Mouse (Mus musculus): Measurements from ENCODE around the gene Pxdn.

Gene Pxdn

GRCm38 (mm10) chr12:29937308-29937707 lies at the start of gene Pxdn:
Pxdn (plus strand) TSS chr12:29937608.
- DNase-seq (ENCODE audit: extremely low read depth, low read depth), result no peak

- DNase-seq (ENCODE audit: extremely low read depth, low read depth), result no peak
Observed at GRCm38 (mm10) chr12:29894669-29895068, 42.7 kb upstream of the Pxdn start.

GRCm38 (mm10) chr12:29897533-29898085 lies 39.8 kb upstream of the Pxdn start:
- DNase-seq (ENCODE audit: extremely low read depth, low read depth), result no peak

GRCm38 (mm10) chr12:29904101-29904874 lies 33.1 kb upstream of the Pxdn start:
- no peak for DNase-seq (ENCODE audit: extremely low read depth, low read depth)

GRCm38 (mm10) chr12:29907056-29907455 lies 30.4 kb upstream of the Pxdn start:
- no peak for DNase-seq (ENCODE audit: extremely low read depth, low read depth)

GRCm38 (mm10) chr12:29916139-29916538 lies 21.3 kb upstream of the Pxdn start:
- DNase-seq (ENCODE audit: extremely low read depth, low read depth), result no peak

- no peak for DNase-seq (ENCODE audit: extremely low read depth, low read depth)
Observed at GRCm38 (mm10) chr12:29916807-29917206, 20.6 kb upstream of the Pxdn start.

- no peak for DNase-seq (ENCODE audit: extremely low read depth, low read depth)
Observed at GRCm38 (mm10) chr12:29920298-29920697, 17.1 kb upstream of the Pxdn start.

- DNase-seq (ENCODE audit: extremely low read depth, low read depth), result no peak
Observed at GRCm38 (mm10) chr12:29921481-29921880, 15.9 kb upstream of the Pxdn start.

- DNase-seq (ENCODE audit: extremely low read depth, low read depth), result no peak
Observed at GRCm38 (mm10) chr12:29926896-29927295, 10.5 kb upstream of the Pxdn start.

GRCm38 (mm10) chr12:29930591-29930990 lies 6.8 kb upstream of the Pxdn start:
- no peak for DNase-seq (ENCODE audit: extremely low read depth, low read depth)

GRCm38 (mm10) chr12:29932951-29933350 lies 4.5 kb upstream of the Pxdn start:
- no peak for DNase-seq (ENCODE audit: extremely low read depth, low read depth)

- DNase-seq (ENCODE audit: extremely low read depth, low read depth), result no peak
Observed at GRCm38 (mm10) chr12:29933501-29933900, 3.9 kb upstream of the Pxdn start.

GRCm38 (mm10) chr12:29934120-29934581 lies 3.3 kb upstream of the Pxdn start:
- DNase-seq (ENCODE audit: extremely low read depth, low read depth), result no peak

- no peak for DNase-seq (ENCODE audit: extremely low read depth, low read depth)
Observed at GRCm38 (mm10) chr12:29937851-29938375, 505 bp downstream of the Pxdn start.

- no peak for DNase-seq (ENCODE audit: extremely low read depth, low read depth)
Observed at GRCm38 (mm10) chr12:29938376-29939041, 1.1 kb downstream of the Pxdn start.

GRCm38 (mm10) chr12:29939261-29939671 lies 1.9 kb downstream of the Pxdn start:
- DNase-seq (ENCODE audit: extremely low read depth, low read depth), result no peak

- no peak for DNase-seq (ENCODE audit: extremely low read depth, low read depth)
Observed at GRCm38 (mm10) chr12:29942435-29942834, 5.0 kb downstream of the Pxdn start.

- DNase-seq (ENCODE audit: extremely low read depth, low read depth), result no peak
Observed at GRCm38 (mm10) chr12:29944650-29945049, 7.2 kb downstream of the Pxdn start.

- DNase-seq (ENCODE audit: extremely low read depth, low read depth), result no peak
Observed at GRCm38 (mm10) chr12:29945182-29945743, 7.9 kb downstream of the Pxdn start.

GRCm38 (mm10) chr12:29951043-29951442 lies 13.6 kb downstream of the Pxdn start:
- DNase-seq (ENCODE audit: extremely low read depth, low read depth), result no peak

GRCm38 (mm10) chr12:29951485-29951884 lies 14.1 kb downstream of the Pxdn start:
- DNase-seq (ENCODE audit: extremely low read depth, low read depth), result no peak

Data from MEL-GATA-1-ER (cell line).